Mouse (Mus musculus): ENCODE measurements around the gene Arl14. TPM values are rescaled to one million over a fixed set of nuclear protein-coding genes. Genes with fewer than 3 reads are reported as not detected.

The Arl14 gene
- polyA plus RNA-seq, 1 experiment from 2014 or later = not detected

GRCm38 (mm10) chr3:69201206-69201605 lies 21.0 kb upstream of the Arl14 start:
- Histone ChIP-seq H3K4me3 (ENCODE audit: control insufficient read depth in 1 of 2, insufficient read depth in 1 of 2, low read depth in 1 of 2, low read length in 2 of 2) (no peak overlapping the region), H3K9ac (ENCODE audit: low read length) (no peak overlapping the region), H3K36me3 (ENCODE audit: control insufficient read depth, insufficient read depth, low read length) (no peaks in the 10 kb centered on the region), H3K27me3 (ENCODE audit: control insufficient read depth, insufficient read depth, low read length) (no peaks in the 10 kb centered on the region), H3K4me1 (ENCODE audit: control insufficient read depth in 2 of 2, insufficient read depth in 2 of 2, low read length in 2 of 2) (peaks cover 7 to 8% of the 10 kb centered on the region in 2 experiments), H3K27ac (replicated peaks in 1 of 2; ENCODE audit: control insufficient read depth in 1 of 2, insufficient read depth in 1 of 2, low read depth in 2 of 2, low read length in 2 of 2) (no peak overlapping the region), H3K4me2 (ENCODE audit: low read length) (no peak overlapping the region), H3K9me3 (ENCODE audit: control insufficient read depth, low read length) (no peaks in the 10 kb centered on the region)
- ATAC-seq (ENCODE audit: insufficient number of reproducible peaks, insufficient read depth, low FRiP score, low read depth) = no peak
- 55% methylated on average over 2 of the region's 2 CpGs for WGBS

- H3K9ac ChIP-seq (ENCODE audit: low read length) = no peak overlapping the region
- no peak overlapping the region for H3K4me3 ChIP-seq (ENCODE audit: control insufficient read depth in 1 of 2, insufficient read depth in 1 of 2, low read depth in 1 of 2, low read length in 2 of 2)
- H3K27ac ChIP-seq (replicated peaks in 1 of 2; ENCODE audit: control insufficient read depth in 1 of 2, insufficient read depth in 1 of 2, low read depth in 2 of 2, low read length in 2 of 2) = no peak overlapping the region
- peaks cover 7 to 8% of the 10 kb centered on the region in 2 experiments for H3K4me1 ChIP-seq (ENCODE audit: control insufficient read depth in 2 of 2, insufficient read depth in 2 of 2, low read length in 2 of 2)
- no peak for ATAC-seq (ENCODE audit: insufficient number of reproducible peaks, insufficient read depth, low FRiP score, low read depth)
- H3K9me3 ChIP-seq (ENCODE audit: control insufficient read depth, low read length) = no peaks in the 10 kb centered on the region
- H3K4me2 ChIP-seq (ENCODE audit: low read length) = no peak overlapping the region
- H3K27me3 ChIP-seq (ENCODE audit: control insufficient read depth, insufficient read depth, low read length) = no peaks in the 10 kb centered on the region
- WGBS = 62% methylated on average over 4 of the region's 4 CpGs
- no peaks in the 10 kb centered on the region for H3K36me3 ChIP-seq (ENCODE audit: control insufficient read depth, insufficient read depth, low read length)
Observed at GRCm38 (mm10) chr3:69202876-69203275, 19.3 kb upstream of the Arl14 start.

- Histone ChIP-seq H3K9ac (ENCODE audit: low read length) (no peak overlapping the region), H3K4me2 (ENCODE audit: low read length) (peak overlapping the region; percentile 21), H3K4me3 (ENCODE audit: control insufficient read depth in 1 of 2, insufficient read depth in 1 of 2, low read depth in 1 of 2, low read length in 2 of 2) (no peak overlapping the region), H3K4me1 (ENCODE audit: control insufficient read depth in 2 of 2, insufficient read depth in 2 of 2, low read length in 2 of 2) (peaks cover 7 to 8% of the 10 kb centered on the region in 2 experiments), H3K9me3 (ENCODE audit: control insufficient read depth, low read length) (no peaks in the 10 kb centered on the region), H3K27ac (replicated peaks in 1 of 2; ENCODE audit: control insufficient read depth in 1 of 2, insufficient read depth in 1 of 2, low read depth in 2 of 2, low read length in 2 of 2) (no peak overlapping the region), H3K36me3 (ENCODE audit: control insufficient read depth, insufficient read depth, low read length) (no peaks in the 10 kb centered on the region), H3K27me3 (ENCODE audit: control insufficient read depth, insufficient read depth, low read length) (no peaks in the 10 kb centered on the region)
- no peak for ATAC-seq (ENCODE audit: insufficient number of reproducible peaks, insufficient read depth, low FRiP score, low read depth)
- 25% methylated on average over 7 of the region's 7 CpGs for WGBS
Observed at GRCm38 (mm10) chr3:69205266-69206054, 16.8 kb upstream of the Arl14 start.

- H3K4me2 ChIP-seq (ENCODE audit: low read length) = no peak overlapping the region
- ATAC-seq (ENCODE audit: insufficient number of reproducible peaks, insufficient read depth, low FRiP score, low read depth) = no peak
- peaks cover 7 to 8% of the 10 kb centered on the region in 2 experiments for H3K4me1 ChIP-seq (ENCODE audit: control insufficient read depth in 2 of 2, insufficient read depth in 2 of 2, low read length in 2 of 2)
- no peak overlapping the region for H3K27ac ChIP-seq (replicated peaks in 1 of 2; ENCODE audit: control insufficient read depth in 1 of 2, insufficient read depth in 1 of 2, low read depth in 2 of 2, low read length in 2 of 2)
- H3K4me3 ChIP-seq (ENCODE audit: control insufficient read depth in 1 of 2, insufficient read depth in 1 of 2, low read depth in 1 of 2, low read length in 2 of 2) = no peak overlapping the region
- H3K27me3 ChIP-seq (ENCODE audit: control insufficient read depth, insufficient read depth, low read length) = no peaks in the 10 kb centered on the region
- 80% methylated on average over 10 of the region's 10 CpGs for WGBS
- H3K9me3 ChIP-seq (ENCODE audit: control insufficient read depth, low read length) = no peaks in the 10 kb centered on the region
- no peak overlapping the region for H3K9ac ChIP-seq (ENCODE audit: low read length)
- no peaks in the 10 kb centered on the region for H3K36me3 ChIP-seq (ENCODE audit: control insufficient read depth, insufficient read depth, low read length)
Observed at GRCm38 (mm10) chr3:69206193-69206893, 15.9 kb upstream of the Arl14 start.

- Histone ChIP-seq H3K27me3 (ENCODE audit: control insufficient read depth, insufficient read depth, low read length) (no peaks in the 10 kb centered on the region), H3K4me1 (ENCODE audit: control insufficient read depth in 2 of 2, insufficient read depth in 2 of 2, low read length in 2 of 2) (peaks cover 7 to 8% of the 10 kb centered on the region in 2 experiments), H3K4me3 (ENCODE audit: control insufficient read depth in 1 of 2, insufficient read depth in 1 of 2, low read depth in 1 of 2, low read length in 2 of 2) (no peak overlapping the region), H3K36me3 (ENCODE audit: control insufficient read depth, insufficient read depth, low read length) (no peaks in the 10 kb centered on the region), H3K9ac (ENCODE audit: low read length) (no peak overlapping the region), H3K4me2 (ENCODE audit: low read length) (no peak overlapping the region), H3K9me3 (ENCODE audit: control insufficient read depth, low read length) (no peaks in the 10 kb centered on the region), H3K27ac (replicated peaks in 1 of 2; ENCODE audit: control insufficient read depth in 1 of 2, insufficient read depth in 1 of 2, low read depth in 2 of 2, low read length in 2 of 2) (no peak overlapping the region; a peak in 1 of 4 replicates)
- 57% methylated on average over 12 of the region's 12 CpGs for WGBS
- ATAC-seq (ENCODE audit: insufficient number of reproducible peaks, insufficient read depth, low FRiP score, low read depth) = no peak
Observed at GRCm38 (mm10) chr3:69208441-69209309, 13.5 kb upstream of the Arl14 start.

GRCm38 (mm10) chr3:69212246-69212645 lies 10.0 kb upstream of the Arl14 start:
- no peak overlapping the region for H3K4me3 ChIP-seq (ENCODE audit: control insufficient read depth in 1 of 2, insufficient read depth in 1 of 2, low read depth in 1 of 2, low read length in 2 of 2)
- no peak overlapping the region for H3K9ac ChIP-seq (ENCODE audit: low read length)
- H3K27ac ChIP-seq (replicated peaks in 1 of 2; ENCODE audit: control insufficient read depth in 1 of 2, insufficient read depth in 1 of 2, low read depth in 2 of 2, low read length in 2 of 2) = no peak overlapping the region
- H3K4me2 ChIP-seq (ENCODE audit: low read length) = no peak overlapping the region
- 72% methylated on average over 2 of the region's 2 CpGs for WGBS
- H3K27me3 ChIP-seq (ENCODE audit: control insufficient read depth, insufficient read depth, low read length) = no peaks in the 10 kb centered on the region
- no peak for ATAC-seq (ENCODE audit: insufficient number of reproducible peaks, insufficient read depth, low FRiP score, low read depth)
- H3K36me3 ChIP-seq (ENCODE audit: control insufficient read depth, insufficient read depth, low read length) = no peaks in the 10 kb centered on the region
- H3K9me3 ChIP-seq (ENCODE audit: control insufficient read depth, low read length) = no peaks in the 10 kb centered on the region
- H3K4me1 ChIP-seq (ENCODE audit: control insufficient read depth in 2 of 2, insufficient read depth in 2 of 2, low read length in 2 of 2) = no peaks in the 10 kb centered on the region

GRCm38 (mm10) chr3:69213465-69213864 lies 8.8 kb upstream of the Arl14 start:
- H3K9me3 ChIP-seq (ENCODE audit: control insufficient read depth, low read length) = no peaks in the 10 kb centered on the region
- 79% methylated on average over 5 of the region's 5 CpGs for WGBS
- H3K27me3 ChIP-seq (ENCODE audit: control insufficient read depth, insufficient read depth, low read length) = no peaks in the 10 kb centered on the region
- no peak for ATAC-seq (ENCODE audit: insufficient number of reproducible peaks, insufficient read depth, low FRiP score, low read depth)
- no peaks in the 10 kb centered on the region for H3K36me3 ChIP-seq (ENCODE audit: control insufficient read depth, insufficient read depth, low read length)
- H3K4me3 ChIP-seq (ENCODE audit: control insufficient read depth in 1 of 2, insufficient read depth in 1 of 2, low read depth in 1 of 2, low read length in 2 of 2) = no peak overlapping the region
- H3K4me1 ChIP-seq (ENCODE audit: control insufficient read depth in 2 of 2, insufficient read depth in 2 of 2, low read length in 2 of 2) = no peaks in the 10 kb centered on the region
- no peak overlapping the region for H3K4me2 ChIP-seq (ENCODE audit: low read length)
- no peak overlapping the region for H3K9ac ChIP-seq (ENCODE audit: low read length)
- H3K27ac ChIP-seq (replicated peaks in 1 of 2; ENCODE audit: control insufficient read depth in 1 of 2, insufficient read depth in 1 of 2, low read depth in 2 of 2, low read length in 2 of 2) = no peak overlapping the region

Measured in heart, embryonic 14.5 days (tissue).